Mouse (Mus musculus): ENCODE results near the gene Popdc3. TPM values are rescaled to one million over a fixed set of nuclear protein-coding genes. Genes with fewer than 3 reads are reported as not detected.

Popdc3 gene
- polyA plus RNA-seq, 1 experiment = not detected

- Histone ChIP-seq H3K36me3 (ENCODE audit: control insufficient read depth, insufficient read depth, low read length) (no peaks in the 10 kb centered on the region), H3K27ac (ENCODE audit: control insufficient read depth, insufficient read depth, low read depth, low read length) (no peak overlapping the region), H3K27me3 (ENCODE audit: control insufficient read depth, insufficient read depth, low read length) (no peaks in the 10 kb centered on the region), H3K4me1 (ENCODE audit: control insufficient read depth, insufficient read depth, low read length) (no peaks in the 10 kb centered on the region; the same call in 1 of the 2 replicates), H3K4me3 (ENCODE audit: control insufficient read depth, low read depth, low read length) (no peak overlapping the region)
- TF ChIP-seq CTCF (IDR thresholded peaks at IDR 0.05; ENCODE audit: control insufficient read depth, insufficient read depth, insufficient replicate concordance, low read depth, low read length) (no peak), POLR2A (IDR thresholded peaks at IDR 0.05; ENCODE audit: control insufficient read depth, low read depth, low read length) (no peak)
Observed at GRCm38 (mm10) chr10:45174345-45174744, 3.6 kb upstream of the Popdc3 start.

- TF ChIP-seq POLR2A (IDR thresholded peaks at IDR 0.05; ENCODE audit: control insufficient read depth, low read depth, low read length) = no peak
- no peak for TF ChIP-seq CTCF (IDR thresholded peaks at IDR 0.05; ENCODE audit: control insufficient read depth, insufficient read depth, insufficient replicate concordance, low read depth, low read length)
- no peaks in the 10 kb centered on the region for H3K36me3 ChIP-seq (ENCODE audit: control insufficient read depth, insufficient read depth, low read length)
- no peak overlapping the region for H3K27ac ChIP-seq (ENCODE audit: control insufficient read depth, insufficient read depth, low read depth, low read length)
- no peak overlapping the region for H3K4me3 ChIP-seq (ENCODE audit: control insufficient read depth, low read depth, low read length)
- no peaks in the 10 kb centered on the region for H3K4me1 ChIP-seq (ENCODE audit: control insufficient read depth, insufficient read depth, low read length)
- no peaks in the 10 kb centered on the region for H3K27me3 ChIP-seq (ENCODE audit: control insufficient read depth, insufficient read depth, low read length)
Observed at GRCm38 (mm10) chr10:45180677-45181326, 2.9 kb downstream of the Popdc3 start.

- Histone ChIP-seq H3K27me3 (ENCODE audit: control insufficient read depth, insufficient read depth, low read length) (no peaks in the 10 kb centered on the region), H3K4me3 (ENCODE audit: control insufficient read depth, low read depth, low read length) (no peak overlapping the region), H3K27ac (ENCODE audit: control insufficient read depth, insufficient read depth, low read depth, low read length) (no peak overlapping the region), H3K36me3 (ENCODE audit: control insufficient read depth, insufficient read depth, low read length) (no peaks in the 10 kb centered on the region), H3K4me1 (ENCODE audit: control insufficient read depth, insufficient read depth, low read length) (no peaks in the 10 kb centered on the region)
- TF ChIP-seq POLR2A (IDR thresholded peaks at IDR 0.05; ENCODE audit: control insufficient read depth, low read depth, low read length) = no peak
- no peak for TF ChIP-seq CTCF (IDR thresholded peaks at IDR 0.05; ENCODE audit: control insufficient read depth, insufficient read depth, insufficient replicate concordance, low read depth, low read length)
Observed at GRCm38 (mm10) chr10:45181344-45181743, 3.4 kb downstream of the Popdc3 start.

GRCm38 (mm10) chr10:45185457-45185856 is 7.6 kb downstream of the Popdc3 start:
- Histone ChIP-seq H3K4me1 (ENCODE audit: control insufficient read depth, insufficient read depth, low read length) (no peaks in the 10 kb centered on the region), H3K4me3 (ENCODE audit: control insufficient read depth, low read depth, low read length) (no peak overlapping the region), H3K27me3 (ENCODE audit: control insufficient read depth, insufficient read depth, low read length) (no peaks in the 10 kb centered on the region), H3K36me3 (ENCODE audit: control insufficient read depth, insufficient read depth, low read length) (no peaks in the 10 kb centered on the region), H3K27ac (ENCODE audit: control insufficient read depth, insufficient read depth, low read depth, low read length) (no peak overlapping the region)
- TF ChIP-seq CTCF (IDR thresholded peaks at IDR 0.05; ENCODE audit: control insufficient read depth, insufficient read depth, insufficient replicate concordance, low read depth, low read length) (no peak), POLR2A (IDR thresholded peaks at IDR 0.05; ENCODE audit: control insufficient read depth, low read depth, low read length) (no peak)

GRCm38 (mm10) chr10:45193330-45194310 is 15.7 kb downstream of the Popdc3 start:
- Histone ChIP-seq H3K27me3 (ENCODE audit: control insufficient read depth, insufficient read depth, low read length) (no peaks in the 10 kb centered on the region), H3K4me1 (ENCODE audit: control insufficient read depth, insufficient read depth, low read length) (no peaks in the 10 kb centered on the region), H3K36me3 (ENCODE audit: control insufficient read depth, insufficient read depth, low read length) (no peaks in the 10 kb centered on the region), H3K4me3 (ENCODE audit: control insufficient read depth, low read depth, low read length) (no peak overlapping the region), H3K27ac (ENCODE audit: control insufficient read depth, insufficient read depth, low read depth, low read length) (no peak overlapping the region)
- TF ChIP-seq CTCF (IDR thresholded peaks at IDR 0.05; ENCODE audit: control insufficient read depth, insufficient read depth, insufficient replicate concordance, low read depth, low read length) (no peak), POLR2A (IDR thresholded peaks at IDR 0.05; ENCODE audit: control insufficient read depth, low read depth, low read length) (no peak)

- H3K27ac ChIP-seq (ENCODE audit: control insufficient read depth, insufficient read depth, low read depth, low read length) = no peak overlapping the region
- no peak overlapping the region for H3K4me3 ChIP-seq (ENCODE audit: control insufficient read depth, low read depth, low read length)
- H3K27me3 ChIP-seq (ENCODE audit: control insufficient read depth, insufficient read depth, low read length) = no peaks in the 10 kb centered on the region
- H3K4me1 ChIP-seq (ENCODE audit: control insufficient read depth, insufficient read depth, low read length) = no peaks in the 10 kb centered on the region
- TF ChIP-seq POLR2A (IDR thresholded peaks at IDR 0.05; ENCODE audit: control insufficient read depth, low read depth, low read length) (no peak), CTCF (IDR thresholded peaks at IDR 0.05; ENCODE audit: control insufficient read depth, insufficient read depth, insufficient replicate concordance, low read depth, low read length) (no peak)
- H3K36me3 ChIP-seq (ENCODE audit: control insufficient read depth, insufficient read depth, low read length) = no peaks in the 10 kb centered on the region
Observed at GRCm38 (mm10) chr10:45194531-45194930, 16.6 kb downstream of the Popdc3 start.

- no peaks in the 10 kb centered on the region for H3K36me3 ChIP-seq (ENCODE audit: control insufficient read depth, insufficient read depth, low read length)
- H3K4me1 ChIP-seq (ENCODE audit: control insufficient read depth, insufficient read depth, low read length) = no peaks in the 10 kb centered on the region
- no peak overlapping the region for H3K27ac ChIP-seq (ENCODE audit: control insufficient read depth, insufficient read depth, low read depth, low read length)
- H3K27me3 ChIP-seq (ENCODE audit: control insufficient read depth, insufficient read depth, low read length) = no peaks in the 10 kb centered on the region
- H3K4me3 ChIP-seq (ENCODE audit: control insufficient read depth, low read depth, low read length) = no peak overlapping the region
- no peak for TF ChIP-seq CTCF (IDR thresholded peaks at IDR 0.05; ENCODE audit: control insufficient read depth, insufficient read depth, insufficient replicate concordance, low read depth, low read length)
- no peak for TF ChIP-seq POLR2A (IDR thresholded peaks at IDR 0.05; ENCODE audit: control insufficient read depth, low read depth, low read length)
Observed at GRCm38 (mm10) chr10:45204582-45204981, 26.7 kb downstream of the Popdc3 start.
